Mouse (Mus musculus) MEL (cell line): ENCODE data around the gene Psma5. TPM values are rescaled to one million over a fixed set of nuclear protein-coding genes. Genes with fewer than 3 reads are reported as not detected.

Experiments used
- DNase-seq: peaks from one replicate; pipeline ENCODE4 v3.0.0; 2011; ENCODE audit warnings: low read depth, low spot score
- H3K27ac ChIP-seq: 2 replicates; pipeline ENCODE4 v1.5.1; 2012; ENCODE audit warnings: low read depth, mild to moderate bottlenecking, control low read depth, low read length, moderate library complexity; ENCODE audit not compliant: control insufficient read depth
- H3K27me3 ChIP-seq, 2 experiments: fragments of 150-350 bp in 1 of 2; sonication (generic) in 1 of 2; 2 replicates each; pipeline ENCODE4 v1.6.1; 2012; ENCODE audit warnings: low read length in 2 of 2, mild to moderate bottlenecking in 2 of 2, improper control_type of control experiment in 1 of 2, moderate library complexity in 1 of 2; ENCODE audit not compliant: insufficient read depth in 2 of 2, control insufficient read depth in 1 of 2
- H3K36me3 ChIP-seq, 2 experiments: 2 replicates each; pipeline ENCODE4 v1.6.1; 2012 to 2014; ENCODE audit warnings: low read length in 2 of 2, improper control_type of control experiment in 1 of 2, inconsistent platforms in 1 of 2, mild to moderate bottlenecking in 1 of 2; ENCODE audit not compliant: insufficient read depth in 2 of 2, control insufficient read depth in 1 of 2
- H3K4me1 ChIP-seq, 2 experiments: fragments of 150-350 bp in 1 of 2; sonication (generic) in 1 of 2; 2 replicates each; pipeline ENCODE4 v1.6.1; 2012; ENCODE audit warnings: low read length in 2 of 2, improper control_type of control experiment in 1 of 2, mild to moderate bottlenecking in 1 of 2; ENCODE audit not compliant: insufficient read depth in 2 of 2, control insufficient read depth in 1 of 2
- H3K4me3 ChIP-seq, 2 experiments: fragments of 150-350 bp in 1 of 2; sonication (generic) in 1 of 2; 2 replicates each; pipeline ENCODE4 v1.5.1; 2012; ENCODE audit warnings: low read depth in 2 of 2, low read length in 2 of 2, mild to moderate bottlenecking in 2 of 2, moderate library complexity in 2 of 2, control low read depth in 1 of 2, improper control_type of control experiment in 1 of 2; ENCODE audit not compliant: control insufficient read depth in 1 of 2, insufficient read depth in 1 of 2
- H3K79me2 ChIP-seq: 2 replicates; pipeline ENCODE4 v1.6.1; 2012; ENCODE audit warnings: mild to moderate bottlenecking, low read length, moderate library complexity; ENCODE audit not compliant: control insufficient read depth, poor library complexity, insufficient read depth
- H3K9ac ChIP-seq: 2 replicates; pipeline ENCODE4 v1.6.1; 2012; ENCODE audit warnings: low read depth, mild to moderate bottlenecking, control low read depth, low read length, moderate library complexity; ENCODE audit not compliant: control insufficient read depth, poor library complexity, severe bottlenecking
- H3K9me3 ChIP-seq: fragments of 150-350 bp; sonication (generic); replicated peaks from 2 replicates; pipeline ENCODE4 v1.6.1; 2012; ENCODE audit warnings: mild to moderate bottlenecking, low read length, improper control_type of control experiment, moderate library complexity; ENCODE audit not compliant: insufficient read depth
- CHD1 ChIP-seq: IDR thresholded peaks from 2 replicates; pipeline ENCODE4 v1.6.1; 2012; ENCODE audit warnings: low read depth, mild to moderate bottlenecking, inconsistent platforms, low read length, improper control_type of control experiment
- CHD2 ChIP-seq: IDR thresholded peaks from 2 replicates; pipeline ENCODE4 v1.6.1; 2011; ENCODE audit warnings: low read length, improper control_type of control experiment
- CTCF ChIP-seq, 3 experiments: IDR thresholded peaks in 2 of 3; conservative IDR thresholded peaks in 1 of 3; 2 replicates each; pipeline ENCODE4 v1.5.1; 2011 to 2012; ENCODE audit warnings: low read length in 3 of 3, low read depth in 2 of 3, mild to moderate bottlenecking in 2 of 3, improper control_type of control experiment in 1 of 3, inconsistent platforms in 1 of 3, mixed read lengths in 1 of 3, moderate library complexity in 1 of 3; ENCODE audit not compliant: control insufficient read depth in 1 of 3, insufficient read depth in 1 of 3, poor library complexity in 1 of 3, severe bottlenecking in 1 of 3
- E2F4 ChIP-seq: IDR thresholded peaks from 2 replicates; pipeline ENCODE4 v1.6.1; 2011; ENCODE audit warnings: low read depth, low read length, improper control_type of control experiment, borderline replicate concordance
- ELF1 ChIP-seq: IDR thresholded peaks from 2 replicates; pipeline ENCODE4 v1.6.1; 2014; ENCODE audit warnings: low read depth, mild to moderate bottlenecking, inconsistent platforms, low read length, improper control_type of control experiment, moderate library complexity
- ETS1 ChIP-seq: IDR thresholded peaks from 2 replicates; pipeline ENCODE4 v1.6.1; 2012; ENCODE audit warnings: low read depth, mild to moderate bottlenecking, inconsistent platforms, low read length, improper control_type of control experiment, moderate library complexity
- GABPA ChIP-seq: IDR thresholded peaks from 2 replicates; pipeline ENCODE4 v1.6.1; 2012; ENCODE audit warnings: low read depth, mild to moderate bottlenecking, inconsistent platforms, low read length, improper control_type of control experiment, moderate library complexity
- JUND ChIP-seq: IDR thresholded peaks from 2 replicates; pipeline ENCODE4 v1.6.1; 2011; ENCODE audit warnings: low read depth, mild to moderate bottlenecking, improper control_type of control experiment, low read length
- KAT2A ChIP-seq: conservative IDR thresholded peaks from 2 replicates; pipeline ENCODE4 v1.6.1; 2012; ENCODE audit warnings: low read depth, low read length, improper control_type of control experiment, inconsistent platforms
- MAX ChIP-seq: IDR thresholded peaks from 2 replicates; pipeline ENCODE4 v1.6.1; 2011; ENCODE audit warnings: low read length, improper control_type of control experiment
- MAZ ChIP-seq: IDR thresholded peaks from 2 replicates; pipeline ENCODE4 v1.6.1; 2012; ENCODE audit warnings: low read depth, mild to moderate bottlenecking, inconsistent platforms, low read length, improper control_type of control experiment
- MEF2A ChIP-seq: IDR thresholded peaks from 2 replicates; pipeline ENCODE4 v1.6.1; 2014; ENCODE audit warnings: low read depth, mild to moderate bottlenecking, inconsistent platforms, low read length, improper control_type of control experiment; ENCODE audit not compliant: poor library complexity, insufficient replicate concordance, severe bottlenecking; ENCODE audit errors: extremely low read depth
- MYB ChIP-seq: IDR thresholded peaks from 2 replicates; pipeline ENCODE4 v1.6.1; 2011; ENCODE audit warnings: mild to moderate bottlenecking, low read depth, low read length, improper control_type of control experiment
- MYC ChIP-seq: IDR thresholded peaks from 2 replicates; pipeline ENCODE4 v1.6.1; 2011; ENCODE audit warnings: low read depth, mild to moderate bottlenecking, low read length, improper control_type of control experiment, moderate library complexity
- NRF1 ChIP-seq: IDR thresholded peaks from 2 replicates; pipeline ENCODE4 v1.6.1; 2014; ENCODE audit warnings: low read depth, mild to moderate bottlenecking, inconsistent platforms, low read length, improper control_type of control experiment, moderate library complexity; ENCODE audit not compliant: poor library complexity, insufficient read depth, severe bottlenecking
- POLR2A ChIP-seq, 2 experiments: IDR thresholded peaks; 2 replicates each; pipeline ENCODE4 v1.6.1; 2011 to 2012; ENCODE audit warnings: low read length in 2 of 2, mild to moderate bottlenecking in 2 of 2, control low read depth in 1 of 2, improper control_type of control experiment in 1 of 2, low read depth in 1 of 2, moderate library complexity in 1 of 2; ENCODE audit not compliant: control insufficient read depth in 1 of 2, insufficient read depth in 1 of 2, poor library complexity in 1 of 2
- POLR2AphosphoS2 ChIP-seq: IDR thresholded peaks from 2 replicates; pipeline ENCODE4 v1.6.1; 2011; ENCODE audit warnings: low read length, improper control_type of control experiment
- RAD21 ChIP-seq: IDR thresholded peaks from 2 replicates; pipeline ENCODE4 v1.6.1; 2011; ENCODE audit warnings: mild to moderate bottlenecking, low read depth, low read length, improper control_type of control experiment
- RCOR1 ChIP-seq: IDR thresholded peaks from 2 replicates; pipeline ENCODE4 v1.6.1; 2012; ENCODE audit warnings: low read depth, mild to moderate bottlenecking, inconsistent platforms, low read length, improper control_type of control experiment
- SIN3A ChIP-seq: IDR thresholded peaks from 2 replicates; pipeline ENCODE4 v1.6.1; 2012; ENCODE audit warnings: low read length, improper control_type of control experiment, inconsistent platforms
- TBP ChIP-seq: IDR thresholded peaks from 2 replicates; pipeline ENCODE4 v1.8.0; 2011; ENCODE audit warnings: low read depth, low read length, improper control_type of control experiment
- TCF12 ChIP-seq: IDR thresholded peaks from 2 replicates; pipeline ENCODE4 v1.6.1; 2014; ENCODE audit warnings: low read depth, mild to moderate bottlenecking, inconsistent platforms, low read length, improper control_type of control experiment, moderate library complexity
- UBTF ChIP-seq: IDR thresholded peaks from 2 replicates; pipeline ENCODE4 v1.6.1; 2012; ENCODE audit warnings: low read depth, mild to moderate bottlenecking, inconsistent platforms, low read length, improper control_type of control experiment, moderate library complexity, borderline replicate concordance; ENCODE audit not compliant: insufficient read depth
- USF1 ChIP-seq: IDR thresholded peaks from 2 replicates; pipeline ENCODE4 v1.6.1; 2014; ENCODE audit warnings: low read depth, mild to moderate bottlenecking, inconsistent platforms, low read length, improper control_type of control experiment, moderate library complexity
- ZNF384 ChIP-seq: IDR thresholded peaks from 2 replicates; pipeline ENCODE4 v1.6.1; 2012; ENCODE audit warnings: low read depth, mild to moderate bottlenecking, inconsistent platforms, low read length, improper control_type of control experiment
- polyA plus RNA-seq, 2 experiments: library from polyadenylated mRNA; stranded (reverse) in 1 of 2; unstranded in 1 of 2; fragments of >175 nt in 1 of 2; fragments of >200 nt in 1 of 2; gene quantifications; 2 replicates each; pipeline versions ENCODE4 v1.2.1 to v1.2.4; 2012; ENCODE audit warnings: low replicate concordance in 2 of 2, low read depth in 1 of 2; ENCODE audit not compliant: insufficient read length in 2 of 2, insufficient read depth in 1 of 2, missing spikeins in 1 of 2
- total RNA-seq: library from RNA; depleted of rRNA; stranded (reverse); fragments of 300-350 nt; gene quantifications from 2 replicates; pipeline ENCODE4 v1.2.3, GENCODE M21; 2012

Psma5 gene
- total and polyA plus RNA-seq, 3 experiments, result 353 to 429 TPM; not detected in 1

GRCm38 (mm10) chr3:108310921-108311341, 54.2 kb downstream of the Psma5 start:
- Histone ChIP-seq H3K4me1 (peaks cover 6 to 10% of the 10 kb centered on the region in 2 experiments; a peak in 3 of 4 replicates), H3K27ac (no peak overlapping the region), H3K27me3 (no peaks in the 10 kb centered on the region), H3K79me2 (no peaks in the 10 kb centered on the region), H3K4me3 (no peak overlapping the region), H3K9me3 (no peaks in the 10 kb centered on the region), H3K36me3 (peaks cover 0 to 3% of the 10 kb centered on the region in 2 experiments; a peak in 1 of 4 replicates), H3K9ac (no peak overlapping the region)
- DNase-seq, result no peak
- TF ChIP-seq USF1 (no peak), ZNF384 (no peak), MAZ (no peak), GABPA (no peak), NRF1 (no peak), SIN3A (no peak), POLR2A (IDR thresholded peaks at IDR 0.05; ENCODE audit: control insufficient read depth in 1 of 2, insufficient read depth in 1 of 2, low read depth in 1 of 2, low read length in 2 of 2, poor library complexity in 1 of 2) (no peak), CHD1 (no peak), JUND (no peak), MYB (no peak), MYC (no peak), CTCF (IDR thresholded peaks at IDR 0.05 in 2 of 3, conservative IDR thresholded peaks at IDR 0.05 in 1 of 3; ENCODE audit: control insufficient read depth in 1 of 3, insufficient read depth in 1 of 3, low read depth in 2 of 3, low read length in 3 of 3, poor library complexity in 1 of 3, severe bottlenecking in 1 of 3) (no peak), ETS1 (no peak), RAD21 (no peak), POLR2AphosphoS2 (no peak), CHD2 (no peak), TCF12 (no peak), ELF1 (no peak)

GRCm38 (mm10) chr3:108311688-108312087, 55.0 kb downstream of the Psma5 start:
- Histone ChIP-seq H3K9me3 (no peaks in the 10 kb centered on the region), H3K9ac (no peak overlapping the region), H3K79me2 (no peaks in the 10 kb centered on the region), H3K36me3 (peaks cover 0 to 3% of the 10 kb centered on the region in 2 experiments; a peak in 1 of 4 replicates), H3K4me3 (no peak overlapping the region), H3K27me3 (no peaks in the 10 kb centered on the region), H3K4me1 (peaks cover 6 to 10% of the 10 kb centered on the region in 2 experiments; a peak in 3 of 4 replicates), H3K27ac (no peak overlapping the region)
- DNase-seq, result no peak
- TF ChIP-seq MAX (no peak), GABPA (no peak), KAT2A (no peak), MEF2A (no peak), CTCF (IDR thresholded peaks at IDR 0.05 in 2 of 3, conservative IDR thresholded peaks at IDR 0.05 in 1 of 3; ENCODE audit: control insufficient read depth in 1 of 3, insufficient read depth in 1 of 3, low read depth in 2 of 3, low read length in 3 of 3, poor library complexity in 1 of 3, severe bottlenecking in 1 of 3) (no peak), E2F4 (no peak), MAZ (no peak), MYC (no peak), RCOR1 (no peak), CHD1 (no peak), TBP (no peak), UBTF (no peak), JUND (no peak), ETS1 (no peak), ELF1 (no peak)
